Mouse (Mus musculus) limb, embryonic 12.5 days (tissue): ENCODE data around the gene Nagk. TPM values are rescaled to one million over a fixed set of nuclear protein-coding genes. Genes with fewer than 3 reads are reported as not detected.
"Not testable (repeated sequence)": the region's sequence is repeated elsewhere in the genome, so short reads cannot be mapped to it uniquely, and the experiment has no call there.

Experiments used
- ATAC-seq: fragments of 200-750 bp; cut with Nextera tagmentation; 2 replicates; pipeline ENCODE4 v1.8.0; 2017; ENCODE audit warnings: low read depth, moderate TSS enrichment; ENCODE audit not compliant: insufficient number of reproducible peaks, insufficient read depth, low FRiP score, low TSS enrichment
- H3K27ac ChIP-seq: fragments of 300-500 bp; sonication (generic); 2 replicates; pipeline ENCODE4 v1.5.1; 2016; ENCODE audit warnings: mild to moderate bottlenecking, moderate library complexity
- H3K27me3 ChIP-seq: fragments of 300-500 bp; sonication (generic); 2 replicates; pipeline ENCODE4 v1.6.1; 2016; ENCODE audit warnings: mild to moderate bottlenecking, moderate library complexity
- H3K36me3 ChIP-seq: fragments of 300-500 bp; sonication (generic); 2 replicates; pipeline ENCODE4 v1.6.1; 2016; ENCODE audit warnings: mild to moderate bottlenecking, moderate library complexity
- H3K4me1 ChIP-seq: fragments of 300-500 bp; sonication (generic); replicated peaks from 2 replicates; pipeline ENCODE4 v1.6.1; 2016
- H3K4me2 ChIP-seq: fragments of 300-500 bp; sonication (generic); 2 replicates; pipeline ENCODE4 v1.6.1; 2016; ENCODE audit warnings: mild to moderate bottlenecking, moderate library complexity
- H3K4me3 ChIP-seq: fragments of 300-500 bp; sonication (generic); replicated peaks from 2 replicates; pipeline ENCODE4 v1.5.1; 2016; ENCODE audit warnings: mild to moderate bottlenecking
- H3K9ac ChIP-seq: fragments of 300-500 bp; sonication (generic); replicated peaks from 2 replicates; pipeline ENCODE4 v1.6.1; 2016; ENCODE audit warnings: mild to moderate bottlenecking, moderate library complexity
- H3K9me3 ChIP-seq: fragments of 300-500 bp; sonication (generic); 2 replicates; pipeline ENCODE4 v1.6.1; 2016; ENCODE audit warnings: mild to moderate bottlenecking, moderate library complexity
- WGBS: fragments of 180-500 bp; shearing (Covaris S2); methylation state at CpG from one replicate; pipeline ENCODE4 v1.1.7; 2016; 5-methylcytosine and 5-hydroxymethylcytosine counted together
- polyA plus RNA-seq: library from polyadenylated mRNA; unstranded; fragments of >200 nt; fragmentation: Nextera tagmentation; extraction: Ambion mirVana; gene quantifications from 2 replicates; pipeline ENCODE4 v1.2.1, GENCODE M21; 2016

Gene Nagk
- polyA plus RNA-seq, 1 experiment from 2014 or later: 35.3 TPM

- peak within 1 kb of the TSS; percentile 90 for H3K4me3 ChIP-seq
- H3K36me3 ChIP-seq: peaks cover 28% of the 10 kb centered on the region
- 0% methylated on average over 42 of the region's 45 CpGs for WGBS
- peaks cover 13% of the 10 kb centered on the region for H3K4me1 ChIP-seq
- no peaks in the 10 kb centered on the region for H3K27me3 ChIP-seq
- ATAC-seq: peak; percentile 93
- no peaks in the 10 kb centered on the region for H3K9me3 ChIP-seq
- H3K27ac ChIP-seq: peak within 1 kb of the TSS; percentile 76
- peak within 1 kb of the TSS; percentile 94 for H3K9ac ChIP-seq
- H3K4me2 ChIP-seq: peak within 1 kb of the TSS; percentile 89
These were observed 19.0 kb upstream of the Nagk start, which contains the start of gene Tex261 for GRCm38 (mm10) chr6:83775638-83776293. Tex261 (minus strand) TSS chr6:83775813.

GRCm38 (mm10) chr6:83778306-83778705, 16.5 kb upstream of the Nagk start:
- H3K4me1 ChIP-seq: peaks cover 13% of the 10 kb centered on the region
- no peak overlapping the region for H3K4me2 ChIP-seq
- H3K27me3 ChIP-seq: no peaks in the 10 kb centered on the region
- H3K36me3 ChIP-seq: 0 out of 2 replicates have a peak, but pooled peaks cover 3% of the 10 kb centered on the region
- no peak overlapping the region for H3K27ac ChIP-seq
- no peak overlapping the region for H3K4me3 ChIP-seq
- H3K9ac ChIP-seq: no peak overlapping the region
- ATAC-seq: no peak
- no peaks in the 10 kb centered on the region for H3K9me3 ChIP-seq
- 78% methylated on average over 7 of the region's 7 CpGs for WGBS

- Histone ChIP-seq H3K27ac (no peak overlapping the region), H3K4me1 (peaks cover 11% of the 10 kb centered on the region), H3K27me3 (no peaks in the 10 kb centered on the region), H3K9me3 (no peaks in the 10 kb centered on the region), H3K36me3 (no peaks in the 10 kb centered on the region), H3K4me2 (no peak overlapping the region), H3K4me3 (no peak overlapping the region), H3K9ac (no peak overlapping the region)
- 7% methylated on average over 5 of the region's 5 CpGs for WGBS
- no peak for ATAC-seq
These were observed 15.8 kb upstream of the Nagk start for GRCm38 (mm10) chr6:83779026-83779425.

- no peak for ATAC-seq
- H3K9ac ChIP-seq: no peak overlapping the region
- H3K4me2 ChIP-seq: no peak overlapping the region
- WGBS: 74% methylated on average over 3 of the region's 3 CpGs
- H3K4me3 ChIP-seq: no peak overlapping the region
- peaks cover 6% of the 10 kb centered on the region; the same call in 1 of the 2 replicates for H3K27me3 ChIP-seq
- no peaks in the 10 kb centered on the region for H3K36me3 ChIP-seq
- H3K4me1 ChIP-seq: no peaks in the 10 kb centered on the region
- H3K9me3 ChIP-seq: no peaks in the 10 kb centered on the region
- H3K27ac ChIP-seq: no peak overlapping the region
These were observed 8.4 kb upstream of the Nagk start for GRCm38 (mm10) chr6:83786426-83786825.

GRCm38 (mm10) chr6:83788554-83788953, 6.2 kb upstream of the Nagk start:
- WGBS: 81% methylated on average over 7 of the region's 7 CpGs
- no peak for ATAC-seq

GRCm38 (mm10) chr6:83790533-83790932, 4.2 kb upstream of the Nagk start:
- not testable (repeated sequence) for H3K4me3 ChIP-seq, H3K27ac ChIP-seq, H3K4me1 ChIP-seq, ATAC-seq, H3K4me2 ChIP-seq, H3K9ac ChIP-seq, H3K36me3 ChIP-seq, H3K9me3 ChIP-seq, H3K27me3 ChIP-seq
- 85% methylated on average over 5 of the region's 5 CpGs for WGBS

More at GRCm38 (mm10) chr6:83788554-83788953, 6.2 kb upstream of the Nagk start:
- no peaks in the 10 kb centered on the region for H3K36me3 ChIP-seq
- no peak overlapping the region for H3K9ac ChIP-seq
- no peak overlapping the region for H3K4me2 ChIP-seq
- no peaks in the 10 kb centered on the region for H3K9me3 ChIP-seq
- no peaks in the 10 kb centered on the region for H3K4me1 ChIP-seq
- H3K4me3 ChIP-seq: no peak overlapping the region
- H3K27ac ChIP-seq: no peak overlapping the region
- peaks cover 6% of the 10 kb centered on the region; the same call in 1 of the 2 replicates for H3K27me3 ChIP-seq

- H3K36me3 ChIP-seq: no peaks in the 10 kb centered on the region
- H3K27ac ChIP-seq: no peak overlapping the region
- H3K4me1 ChIP-seq: peaks cover 5% of the 10 kb centered on the region
- H3K27me3 ChIP-seq: peaks cover 6% of the 10 kb centered on the region; the same call in 1 of the 2 replicates
- H3K4me3 ChIP-seq: no peak overlapping the region
- no peak for ATAC-seq
- 67% methylated on average over 4 of the region's 4 CpGs for WGBS
- no peaks in the 10 kb centered on the region for H3K9me3 ChIP-seq
- no peak overlapping the region for H3K4me2 ChIP-seq
- H3K9ac ChIP-seq: no peak overlapping the region
These were observed 3.4 kb upstream of the Nagk start for GRCm38 (mm10) chr6:83791251-83791890.

- 12% methylated on average over 13 of the region's 13 CpGs for WGBS
- Histone ChIP-seq H3K27me3 (no peaks in the 10 kb centered on the region), H3K4me2 (peak overlapping the region; percentile 86), H3K9me3 (no peaks in the 10 kb centered on the region), H3K4me3 (peak overlapping the region; percentile 82), H3K4me1 (peaks cover 5% of the 10 kb centered on the region), H3K36me3 (peaks cover 18% of the 10 kb centered on the region), H3K9ac (peak overlapping the region; percentile 77), H3K27ac (peak overlapping the region; percentile 95)
- no peak for ATAC-seq
These were observed 714 bp downstream of the Nagk start for GRCm38 (mm10) chr6:83795492-83795900.

GRCm38 (mm10) chr6:83796686-83797085, 1.9 kb downstream of the Nagk start:
- no peak for ATAC-seq
- Histone ChIP-seq H3K36me3 (peaks cover 30% of the 10 kb centered on the region), H3K9ac (no peak overlapping the region), H3K4me3 (no peak overlapping the region), H3K4me2 (no peak overlapping the region), H3K27me3 (no peaks in the 10 kb centered on the region), H3K9me3 (no peaks in the 10 kb centered on the region), H3K4me1 (peaks cover 5% of the 10 kb centered on the region), H3K27ac (no peak overlapping the region)
- WGBS: 53% methylated on average over 3 of the region's 3 CpGs

GRCm38 (mm10) chr6:83802033-83802432, 7.3 kb downstream of the Nagk start:
- peaks cover 61% of the 10 kb centered on the region for H3K36me3 ChIP-seq
- H3K4me3 ChIP-seq: no peak overlapping the region
- H3K4me2 ChIP-seq: no peak overlapping the region
- no peaks in the 10 kb centered on the region for H3K9me3 ChIP-seq
- ATAC-seq: no peak
- H3K9ac ChIP-seq: no peak overlapping the region
- H3K27me3 ChIP-seq: no peaks in the 10 kb centered on the region
- WGBS: 90% methylated on average over 5 of the region's 5 CpGs
- H3K4me1 ChIP-seq: no peaks in the 10 kb centered on the region
- no peak overlapping the region for H3K27ac ChIP-seq

GRCm38 (mm10) chr6:83802846-83803245, 8.1 kb downstream of the Nagk start:
- Histone ChIP-seq H3K36me3 (peaks cover 69% of the 10 kb centered on the region), H3K27me3 (no peaks in the 10 kb centered on the region), H3K4me3 (no peak overlapping the region), H3K4me2 (no peak overlapping the region), H3K27ac (no peak overlapping the region), H3K4me1 (no peaks in the 10 kb centered on the region), H3K9ac (no peak overlapping the region), H3K9me3 (no peaks in the 10 kb centered on the region)
- 91% methylated on average over 3 of the region's 3 CpGs for WGBS
- no peak for ATAC-seq
